11 mouse cellular contexts compared by ENCODE assay signal in genomic region chr10:121653079-121653478, GRCm38 (mm10). TPM values are rescaled to one million over a fixed set of nuclear protein-coding genes. Genes with fewer than 3 reads are reported as not detected.
"Had no signal": no experiment of that assay in that cellular context is flagged by ENCODE, and none has a peak within 500 bp of the region (broad histone marks: within the 10 kb centered on the region; RNA-seq: fewer than 3 reads in every experiment).

No protein-coding gene starts in this region.

- DNase-seq: kidney, adult 11 months; kidney, adult 9 months; kidney, postnatal 36 days; layer of hippocampus, adult 9-11 months; layer of hippocampus, postnatal 36 days; lung, adult 18-20 months; right cerebral cortex, postnatal 14 days; thymus, postnatal 36 days had no signal

- ATAC-seq: midbrain, embryonic 16.5 days had no signal

RNA-seq across cellular contexts. Expression of gene D930020B18Rik, which starts 11.7 kb away (rescaled TPM):
- total RNA-seq: liver, adult 2 months; megakaryocyte-erythroid progenitor cell, adult 5-6 weeks had no signal
